Mouse (Mus musculus) CD4-positive helper T cell, adult 2 months (primary cell): ENCODE measurements around the gene Tmem140.

Experiments used
- DNase-seq: peaks from one replicate; pipeline ENCODE4 v3.0.0-alpha.2; 2012; ENCODE audit warnings: low read depth, missing footprints, low spot score

The Tmem140 gene

DNA sequence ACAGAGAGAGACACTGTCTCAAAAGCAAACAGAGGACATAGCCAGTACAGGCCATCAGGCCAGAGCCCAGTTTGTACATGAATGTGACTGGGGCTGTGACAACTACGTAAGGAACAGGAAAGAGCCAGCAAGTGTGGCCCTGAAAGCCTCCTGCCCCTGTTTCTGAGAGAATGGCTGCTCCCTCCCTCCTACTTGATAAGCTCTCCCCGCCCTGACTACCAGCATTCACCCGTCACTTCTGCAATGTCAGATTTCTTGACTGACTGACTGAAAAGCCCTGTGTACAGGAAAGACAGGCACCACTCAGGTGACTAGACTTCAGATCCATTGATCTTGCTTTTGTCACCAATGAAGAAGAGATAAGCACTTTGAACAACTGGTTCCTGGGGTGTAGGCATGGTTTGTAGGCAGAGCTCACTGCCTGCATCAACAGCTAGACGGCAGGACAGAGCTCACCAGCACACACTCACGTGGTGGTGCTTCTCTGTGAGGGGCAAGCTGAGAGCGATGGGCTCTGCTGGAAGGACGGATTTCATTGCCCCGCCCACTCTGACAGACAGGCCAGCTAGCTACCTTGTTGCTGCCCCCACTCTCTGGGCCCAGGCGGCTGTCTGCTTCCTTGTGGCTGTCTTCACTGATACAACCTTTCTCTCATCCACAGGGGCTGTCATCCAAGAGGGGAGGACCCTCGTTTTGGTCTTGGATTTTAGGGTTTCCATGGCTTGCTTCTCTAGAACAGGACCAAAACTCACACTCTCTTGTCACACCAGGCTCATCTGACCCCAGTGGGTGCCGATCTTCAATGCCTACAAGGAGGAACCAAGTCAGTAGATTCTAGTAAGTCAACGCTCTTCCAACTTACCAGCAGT is 13.3 kb downstream of the Tmem140 start:
- peak; percentile 52 for DNase-seq

DNA sequence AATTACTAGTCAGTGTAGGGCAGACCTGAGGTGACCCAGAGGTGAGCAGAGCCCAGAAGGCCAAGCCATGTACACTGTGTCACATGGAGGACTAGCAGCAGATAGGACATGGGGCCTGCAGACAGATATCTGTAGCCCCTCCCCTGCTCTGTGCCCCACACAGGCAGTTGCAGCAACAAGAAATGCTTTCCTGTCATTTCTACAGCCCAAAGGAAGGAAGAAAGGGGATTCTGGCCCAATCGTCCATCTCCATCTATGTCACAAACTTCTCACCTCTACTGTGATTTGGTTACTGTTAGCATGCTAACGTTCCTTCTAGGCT is 13.8 kb downstream of the Tmem140 start:
- DNase-seq = no peak

DNA sequence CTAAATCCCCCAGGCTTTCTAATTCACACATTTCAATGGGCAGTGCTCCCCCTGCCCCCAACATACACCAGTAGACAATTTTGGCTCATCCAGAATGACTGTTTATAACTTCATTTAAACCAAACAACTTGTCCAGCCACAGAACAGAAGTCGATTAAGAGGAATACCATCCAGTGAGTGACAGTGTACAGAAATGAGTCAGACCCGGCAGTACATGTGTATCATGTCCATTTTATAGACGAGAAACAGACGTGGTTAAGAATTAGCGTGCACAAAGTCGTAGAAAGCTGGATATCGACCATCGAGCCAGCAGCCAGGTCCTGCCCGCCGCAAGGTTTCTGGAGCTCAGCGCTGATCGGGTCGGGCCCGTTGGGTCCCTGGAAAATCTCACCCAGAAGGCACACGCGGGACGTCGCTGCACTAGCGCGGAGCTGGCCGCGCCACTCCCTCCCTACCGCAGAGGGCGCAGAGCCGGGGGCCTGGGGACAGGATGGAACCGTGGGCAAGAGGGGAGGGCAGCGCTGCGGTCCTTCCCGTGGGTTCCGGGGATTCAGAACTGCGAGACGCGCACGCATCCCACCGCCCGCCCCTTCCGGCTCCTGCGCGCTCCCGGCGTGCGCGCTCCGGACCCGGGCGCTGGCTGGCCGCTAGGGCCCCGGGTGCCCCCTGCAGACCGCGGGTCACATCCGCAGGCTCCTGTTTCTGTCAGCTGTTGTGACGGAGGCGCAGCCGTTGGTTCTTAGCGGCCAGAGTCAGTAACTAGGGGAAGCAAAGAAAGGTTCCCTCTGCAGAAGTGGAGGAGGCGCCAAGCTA is 14.8 kb downstream of the Tmem140 start, which contains the start of gene Cyren:
Gene Cyren (minus strand): TSS at position 552 of the 813 bp plus-strand sequence.
- DNase-seq = peak; percentile 96

- DNase-seq = no peak
Measured at GRCm38 (mm10) chr6:34879101-34879740, 16.3 kb downstream of the Tmem140 start.

GRCm38 (mm10) chr6:34879911-34880475 is 17.0 kb downstream of the Tmem140 start:
- DNase-seq = peak; percentile 53

- DNase-seq = no peak
Measured at GRCm38 (mm10) chr6:34884724-34885123, 21.8 kb downstream of the Tmem140 start.

GRCm38 (mm10) chr6:34887131-34887850 is 24.3 kb downstream of the Tmem140 start:
- no peak for DNase-seq

- DNase-seq = no peak
Measured at GRCm38 (mm10) chr6:34889185-34889584, 26.2 kb downstream of the Tmem140 start.

- no peak for DNase-seq
Measured at GRCm38 (mm10) chr6:34895569-34895968, 32.6 kb downstream of the Tmem140 start.

DNA sequence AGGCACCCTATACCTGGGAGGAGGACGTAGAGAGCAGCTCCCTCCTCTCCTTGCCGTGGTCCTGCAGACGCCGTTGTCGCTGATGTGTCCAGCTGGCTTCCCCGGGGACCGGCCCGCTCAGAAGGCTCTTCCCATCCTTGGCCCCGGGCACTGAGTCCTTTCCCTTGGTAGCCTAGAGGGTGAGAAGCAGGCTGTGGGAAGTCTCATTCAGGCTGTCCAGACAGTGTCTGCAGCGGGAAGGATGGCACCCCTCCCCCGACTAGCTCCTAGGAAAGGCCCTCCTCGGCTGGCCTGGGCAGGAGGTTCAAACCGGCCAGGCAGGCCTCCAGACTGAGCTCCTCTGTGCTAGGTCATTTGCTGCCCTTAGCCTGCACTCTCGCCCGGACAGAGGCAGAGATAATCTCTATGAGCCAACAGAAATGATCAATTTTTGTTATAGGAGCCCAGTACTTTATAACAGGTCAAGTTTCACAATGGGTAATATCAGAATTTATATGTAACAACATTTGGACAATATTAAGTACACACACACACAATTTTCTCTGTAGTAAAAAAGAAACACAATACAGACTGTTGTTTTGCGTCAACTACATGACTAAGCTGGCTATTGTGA is 33.3 kb downstream of the Tmem140 start:
- DNase-seq = no peak

DNA sequence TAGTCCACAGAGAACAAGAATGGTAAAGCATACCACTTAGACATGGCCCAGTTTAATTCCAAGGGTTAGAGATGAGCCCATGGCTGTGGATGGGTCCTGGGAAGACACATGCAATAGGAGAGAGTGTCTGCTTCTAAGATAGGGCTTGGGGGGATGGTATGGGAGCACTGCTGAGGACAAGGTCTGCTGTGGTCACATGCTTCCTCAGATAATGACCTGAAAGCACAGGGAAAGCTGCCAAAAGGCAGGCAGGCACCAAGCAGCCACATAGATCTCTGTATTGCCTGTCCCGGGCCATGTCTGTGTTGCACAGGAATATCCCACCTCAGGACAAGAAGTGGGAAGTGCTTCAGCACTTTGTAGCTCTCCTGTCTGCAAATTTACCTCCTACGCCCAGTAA is 36.2 kb downstream of the Tmem140 start:
- no peak for DNase-seq

DNA sequence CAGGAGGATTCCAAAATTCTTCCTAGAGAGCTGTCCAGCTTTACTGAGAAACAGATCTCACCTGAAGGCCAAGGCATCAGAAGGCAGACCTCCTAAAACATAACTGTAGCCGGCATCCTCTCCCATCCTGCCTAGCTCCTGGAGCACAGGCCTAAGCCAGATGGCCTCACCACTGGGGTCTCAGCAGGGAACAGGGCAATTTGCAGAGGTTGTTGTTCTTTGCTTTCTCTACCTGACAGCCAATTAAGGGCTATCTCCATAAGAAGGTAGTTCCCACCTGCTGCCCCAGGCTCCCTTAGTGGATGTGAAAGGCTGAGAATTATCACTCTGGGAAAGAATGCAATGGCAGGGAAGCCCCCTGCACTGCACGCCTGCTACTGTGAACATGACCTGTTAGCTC is 38.0 kb downstream of the Tmem140 start:
- no peak for DNase-seq

GRCm38 (mm10) chr6:34901911-34902444 is 39.0 kb downstream of the Tmem140 start:
- DNase-seq = peak; percentile 48

DNA sequence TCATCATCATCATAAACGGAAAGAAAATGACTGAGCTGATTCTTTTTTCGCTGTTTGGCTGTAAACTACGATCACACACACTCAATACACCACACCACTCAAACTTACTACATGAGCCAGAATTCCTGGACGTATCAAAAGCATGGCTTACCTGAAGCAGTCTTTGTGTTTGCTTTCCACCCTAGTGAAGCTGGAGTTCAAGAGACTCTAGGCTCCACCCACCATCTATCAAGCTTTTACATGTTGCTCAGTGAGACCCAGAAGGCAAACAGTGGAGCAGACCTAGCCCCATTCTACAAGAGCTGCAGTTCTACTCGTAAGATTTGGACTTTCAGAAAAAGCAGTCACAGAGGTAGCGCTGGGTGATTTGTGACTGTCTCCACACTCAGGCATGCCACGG is 39.6 kb downstream of the Tmem140 start:
- DNase-seq = no peak

DNA sequence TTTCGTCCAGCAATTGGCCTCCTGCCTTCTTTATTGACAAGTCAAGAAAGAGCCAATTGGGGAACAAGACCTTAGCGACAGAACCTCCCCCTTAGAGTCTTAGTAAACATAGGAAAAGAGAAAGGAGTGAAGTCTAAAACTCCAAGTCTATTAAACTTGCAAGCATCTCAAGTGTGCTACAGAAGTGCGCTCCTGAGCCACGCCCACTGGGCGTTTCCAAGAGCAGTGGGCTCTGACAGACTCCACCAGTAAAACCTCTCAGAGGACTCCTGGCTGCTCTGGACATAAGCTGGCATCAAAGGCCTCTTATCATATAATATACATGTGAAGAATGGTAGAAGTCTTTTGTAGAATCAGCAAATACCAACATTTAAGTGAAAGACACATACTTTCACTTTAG is 40.5 kb downstream of the Tmem140 start:
- no peak for DNase-seq

- DNase-seq = no peak
Measured at GRCm38 (mm10) chr6:34903851-34904250, 40.9 kb downstream of the Tmem140 start.

GRCm38 (mm10) chr6:34904361-34904760 is 41.4 kb downstream of the Tmem140 start:
- no peak for DNase-seq

- no peak for DNase-seq
Measured at GRCm38 (mm10) chr6:34906125-34906524, 43.2 kb downstream of the Tmem140 start.

DNA sequence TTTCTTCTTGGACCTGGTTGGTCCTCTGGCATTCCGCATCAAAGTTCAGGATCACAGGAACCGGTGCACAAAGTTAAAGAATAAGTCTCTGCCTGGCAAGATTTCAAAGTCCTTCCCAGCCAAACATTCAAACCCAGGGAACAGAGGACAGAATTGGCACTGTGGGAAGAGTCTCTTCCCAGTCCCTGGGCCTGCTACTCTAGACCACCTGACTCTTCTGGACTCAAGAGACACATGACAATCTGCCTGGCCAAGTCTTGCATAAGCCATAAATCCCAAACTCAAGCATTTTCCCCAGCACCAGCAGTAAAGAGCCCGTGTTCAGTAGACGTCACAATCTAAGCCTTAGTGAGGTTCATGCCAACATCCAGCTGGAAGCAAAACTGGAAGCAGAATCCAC is 43.7 kb downstream of the Tmem140 start:
- no peak for DNase-seq

GRCm38 (mm10) chr6:34907121-34907614 is 44.2 kb downstream of the Tmem140 start:
- DNase-seq = no peak
